In the genomic region with DNA sequence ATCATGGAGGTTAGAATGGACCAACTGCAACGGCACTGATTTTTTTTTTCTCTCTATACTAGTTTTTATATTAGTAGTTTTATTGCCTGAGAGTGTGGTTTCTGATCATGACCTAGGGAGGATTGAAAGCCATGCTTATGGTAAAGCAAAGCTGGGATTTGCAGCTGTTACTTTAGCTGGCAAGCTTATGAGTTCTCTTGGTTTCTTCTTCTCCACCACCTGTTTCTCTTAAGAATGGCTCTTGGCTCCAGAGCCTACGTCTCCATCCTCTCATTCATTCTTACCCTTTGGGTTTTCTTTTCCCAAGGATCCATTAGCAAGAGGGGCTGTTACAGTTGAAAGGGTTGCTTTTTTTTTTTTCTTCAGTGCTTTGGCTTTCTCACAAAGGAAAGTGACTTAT, we compare ENCODE assay signal across 8 mouse cellular contexts. TPM values are rescaled to one million over a fixed set of nuclear protein-coding genes. Genes with fewer than 3 reads are reported as not detected.
DNase-seq lines count a peak whose midpoint lies in the region; ATAC-seq and TF ChIP-seq lines count a peak whose summit lies in the region.

No protein-coding gene starts in this region.

- H3K4me3 ChIP-seq in kidney, embryonic 15.5 days (replicated peaks), result peak overlapping the region; percentile 93
- H3K4me3 ChIP-seq in embryonic facial prominence, embryonic 13.5 days, result peak overlapping the region; percentile 97
- H3K4me3 ChIP-seq in intestine, embryonic 15.5 days (replicated peaks), result peak overlapping the region; percentile 98
- H3K4me3 ChIP-seq in midbrain, postnatal 0 days (ENCODE audit: low read depth, low read length), result peak overlapping the region; percentile 73

- peak overlapping the region; percentile 80 for H3K9ac ChIP-seq in kidney, embryonic 15.5 days
- no peak overlapping the region for H3K9ac ChIP-seq in embryonic facial prominence, embryonic 13.5 days
- no peak overlapping the region for H3K9ac ChIP-seq in intestine, embryonic 15.5 days
- H3K9ac ChIP-seq in midbrain, postnatal 0 days (replicated peaks; ENCODE audit: low read length, poor library complexity, severe bottlenecking), result 0 out of 2 replicates have a peak overlapping the region, but pooled peaks have one; percentile 89

- no peaks in the 10 kb centered on the region for H3K36me3 ChIP-seq in kidney, embryonic 15.5 days
- peaks cover 3% of the 10 kb centered on the region; the same call in 1 of the 2 replicates for H3K36me3 ChIP-seq in embryonic facial prominence, embryonic 13.5 days
- H3K36me3 ChIP-seq in intestine, embryonic 15.5 days, result no peaks in the 10 kb centered on the region
- H3K36me3 ChIP-seq in midbrain, postnatal 0 days (ENCODE audit: insufficient read depth, low read length), result no peaks in the 10 kb centered on the region

- DNase-seq in kidney, postnatal 36 days, result no peak
- no peak for DNase-seq in midbrain, postnatal 0 days (ENCODE audit: low spot score)
- DNase-seq in adrenal gland, postnatal 10 days, result no peak
- no peak for DNase-seq in ovary, postnatal 36 days (ENCODE audit: low spot score)
- no peak for DNase-seq in ovary, adult 18-20 months (ENCODE audit: low spot score)

- WGBS in kidney, embryonic 15.5 days, result 42% methylated on average over 2 of the region's 2 CpGs
- 56% methylated on average over 2 of the region's 2 CpGs for WGBS in embryonic facial prominence, embryonic 13.5 days
- 44% methylated on average over 2 of the region's 2 CpGs for WGBS in intestine, embryonic 15.5 days
- 42% methylated on average over 2 of the region's 2 CpGs for WGBS in midbrain, postnatal 0 days

- TF ChIP-seq CTCF in midbrain, postnatal 0 days (IDR thresholded peaks at IDR 0.05), result no peak

- no peaks in the 10 kb centered on the region for H3K27me3 ChIP-seq in kidney, embryonic 15.5 days
- H3K27me3 ChIP-seq in embryonic facial prominence, embryonic 13.5 days, result no peaks in the 10 kb centered on the region
- H3K27me3 ChIP-seq in intestine, embryonic 15.5 days (replicated peaks), result no peaks in the 10 kb centered on the region
- no peaks in the 10 kb centered on the region for H3K27me3 ChIP-seq in midbrain, postnatal 0 days (ENCODE audit: insufficient read depth, low read length)

- no peaks in the 10 kb centered on the region for H3K9me3 ChIP-seq in kidney, embryonic 15.5 days (replicated peaks)
- H3K9me3 ChIP-seq in embryonic facial prominence, embryonic 13.5 days, result no peaks in the 10 kb centered on the region
- H3K9me3 ChIP-seq in intestine, embryonic 15.5 days, result no peaks in the 10 kb centered on the region
- H3K9me3 ChIP-seq in midbrain, postnatal 0 days (ENCODE audit: low read length), result no peaks in the 10 kb centered on the region

- H3K27ac ChIP-seq in kidney, embryonic 15.5 days, result no peak overlapping the region
- no peak overlapping the region for H3K27ac ChIP-seq in embryonic facial prominence, embryonic 13.5 days
- no peak overlapping the region for H3K27ac ChIP-seq in intestine, embryonic 15.5 days
- no peak overlapping the region for H3K27ac ChIP-seq in midbrain, postnatal 0 days (ENCODE audit: low read depth, low read length)

- no peak for ATAC-seq in kidney, embryonic 15.5 days (replicated peaks; ENCODE audit: low FRiP score)
- no peak for ATAC-seq in embryonic facial prominence, embryonic 13.5 days (ENCODE audit: insufficient number of reproducible peaks, insufficient read depth, low FRiP score, low TSS enrichment, low read depth)
- ATAC-seq in intestine, embryonic 15.5 days, result no peak
- ATAC-seq in midbrain, postnatal 0 days (ENCODE audit: low FRiP score), result no peak

- peak overlapping the region; percentile 73 for H3K4me2 ChIP-seq in kidney, embryonic 15.5 days
- H3K4me2 ChIP-seq in embryonic facial prominence, embryonic 13.5 days, result peak overlapping the region; percentile 77
- H3K4me2 ChIP-seq in intestine, embryonic 15.5 days (replicated peaks), result peak overlapping the region; percentile 71
- H3K4me2 ChIP-seq in midbrain, postnatal 0 days (ENCODE audit: low read depth, low read length, poor library complexity, severe bottlenecking), result peak overlapping the region; percentile 65

- peaks cover 32% of the 10 kb centered on the region for H3K4me1 ChIP-seq in kidney, embryonic 15.5 days
- peaks cover 23% of the 10 kb centered on the region for H3K4me1 ChIP-seq in embryonic facial prominence, embryonic 13.5 days
- peaks cover 16% of the 10 kb centered on the region; the same call in 1 of the 2 replicates for H3K4me1 ChIP-seq in intestine, embryonic 15.5 days (replicated peaks)
- H3K4me1 ChIP-seq in midbrain, postnatal 0 days (ENCODE audit: insufficient read depth, low read length), result peaks cover 13% of the 10 kb centered on the region

RNA-seq across cellular contexts. Expression of a gene that starts 1.6 kb away (rescaled TPM):
- polyA plus RNA-seq in kidney, embryonic 15.5 days (2015; fragmentation: Nextera tagmentation; extraction: Ambion mirVana), result 104 and 107 TPM in 2 replicates
- 82.5 and 91.3 TPM in 2 replicates for polyA plus RNA-seq in embryonic facial prominence, embryonic 13.5 days (2015; fragmentation: Nextera tagmentation; extraction: Ambion mirVana)
- 81.3 and 82.3 TPM in 2 replicates for polyA plus RNA-seq in intestine, embryonic 15.5 days (2015; fragmentation: Nextera tagmentation; extraction: Ambion mirVana)
- total RNA-seq in midbrain, postnatal 0 days (2014; rRNA removed), result 82.5 and 85.4 TPM in 2 replicates
- 62.9 and 69.5 TPM in 2 replicates for polyA plus RNA-seq in midbrain, postnatal 0 days (2015; fragmentation: Nextera tagmentation; extraction: Ambion mirVana)
- total RNA-seq in adrenal gland, postnatal 10 days (2021), result 10 to 100 TPM; 74.7 to 87.0 TPM

RNA-seq across cellular contexts. Expression of a gene that starts 37.1 kb away (rescaled TPM):
- polyA plus RNA-seq in kidney, embryonic 15.5 days (2015; fragmentation: Nextera tagmentation; extraction: Ambion mirVana), result 232 and 236 TPM in 2 replicates
- 208 and 232 TPM in 2 replicates for polyA plus RNA-seq in embryonic facial prominence, embryonic 13.5 days (2015; fragmentation: Nextera tagmentation; extraction: Ambion mirVana)
- 276 and 282 TPM in 2 replicates for polyA plus RNA-seq in intestine, embryonic 15.5 days (2015; fragmentation: Nextera tagmentation; extraction: Ambion mirVana)
- 158 and 196 TPM in 2 replicates for total RNA-seq in midbrain, postnatal 0 days (2014; rRNA removed)
- 251 and 258 TPM in 2 replicates for polyA plus RNA-seq in midbrain, postnatal 0 days (2015; fragmentation: Nextera tagmentation; extraction: Ambion mirVana)
- 100 to 1,000 TPM; 692 to 778 TPM for total RNA-seq in adrenal gland, postnatal 10 days (2021)

RNA-seq across cellular contexts. Expression of a gene that starts 37.2 kb away (rescaled TPM):
- 39.2 and 42.4 TPM in 2 replicates for polyA plus RNA-seq in kidney, embryonic 15.5 days (2015; fragmentation: Nextera tagmentation; extraction: Ambion mirVana)
- 46.1 and 47.0 TPM in 2 replicates for polyA plus RNA-seq in embryonic facial prominence, embryonic 13.5 days (2015; fragmentation: Nextera tagmentation; extraction: Ambion mirVana)
- polyA plus RNA-seq in intestine, embryonic 15.5 days (2015; fragmentation: Nextera tagmentation; extraction: Ambion mirVana), result 27.8 and 29.8 TPM in 2 replicates
- 47.7 and 50.5 TPM in 2 replicates for total RNA-seq in midbrain, postnatal 0 days (2014; rRNA removed)
- 60.0 and 60.4 TPM in 2 replicates for polyA plus RNA-seq in midbrain, postnatal 0 days (2015; fragmentation: Nextera tagmentation; extraction: Ambion mirVana)
- total RNA-seq in adrenal gland, postnatal 10 days (2021), result 10 to 100 TPM; 24.6 to 26.6 TPM

RNA-seq across cellular contexts. Expression of a gene that starts 56.1 kb away (rescaled TPM):
- polyA plus RNA-seq in kidney, embryonic 15.5 days (2015; fragmentation: Nextera tagmentation; extraction: Ambion mirVana), result 9.0 and 9.2 TPM in 2 replicates
- 16.7 and 21.5 TPM in 2 replicates for polyA plus RNA-seq in embryonic facial prominence, embryonic 13.5 days (2015; fragmentation: Nextera tagmentation; extraction: Ambion mirVana)
- polyA plus RNA-seq in intestine, embryonic 15.5 days (2015; fragmentation: Nextera tagmentation; extraction: Ambion mirVana), result 6.9 and 8.8 TPM in 2 replicates
- 488 and 629 TPM in 2 replicates for total RNA-seq in midbrain, postnatal 0 days (2014; rRNA removed)
- 245 and 271 TPM in 2 replicates for polyA plus RNA-seq in midbrain, postnatal 0 days (2015; fragmentation: Nextera tagmentation; extraction: Ambion mirVana)
- total RNA-seq in adrenal gland, postnatal 10 days (2021), result 1 to 10 TPM; 3.3 to 4.8 TPM

Comparison
In these comparisons a context has a peak if more than half of its experiments do, and no peak if none do; other contexts are left out.
1. H3K9ac ChIP-seq: peak in kidney, embryonic 15.5 days (single experiment) and midbrain, postnatal 0 days (single experiment); none in embryonic facial prominence, embryonic 13.5 days (single experiment) and intestine, embryonic 15.5 days (single experiment).
2. Peak in every context shown above with its lines, with median percentiles within 50 percentile points of each other: H3K4me2 ChIP-seq and H3K4me3 ChIP-seq.